Mouse (Mus musculus): ENCODE measurements around the gene Ube2j2. TPM values are rescaled to one million over a fixed set of nuclear protein-coding genes. Genes with fewer than 3 reads are reported as not detected.

Ube2j2 gene
- 158 and 160 TPM in 2 replicates for polyA plus RNA-seq (2016; fragmentation: Nextera tagmentation; extraction: Ambion mirVana)

DNA sequence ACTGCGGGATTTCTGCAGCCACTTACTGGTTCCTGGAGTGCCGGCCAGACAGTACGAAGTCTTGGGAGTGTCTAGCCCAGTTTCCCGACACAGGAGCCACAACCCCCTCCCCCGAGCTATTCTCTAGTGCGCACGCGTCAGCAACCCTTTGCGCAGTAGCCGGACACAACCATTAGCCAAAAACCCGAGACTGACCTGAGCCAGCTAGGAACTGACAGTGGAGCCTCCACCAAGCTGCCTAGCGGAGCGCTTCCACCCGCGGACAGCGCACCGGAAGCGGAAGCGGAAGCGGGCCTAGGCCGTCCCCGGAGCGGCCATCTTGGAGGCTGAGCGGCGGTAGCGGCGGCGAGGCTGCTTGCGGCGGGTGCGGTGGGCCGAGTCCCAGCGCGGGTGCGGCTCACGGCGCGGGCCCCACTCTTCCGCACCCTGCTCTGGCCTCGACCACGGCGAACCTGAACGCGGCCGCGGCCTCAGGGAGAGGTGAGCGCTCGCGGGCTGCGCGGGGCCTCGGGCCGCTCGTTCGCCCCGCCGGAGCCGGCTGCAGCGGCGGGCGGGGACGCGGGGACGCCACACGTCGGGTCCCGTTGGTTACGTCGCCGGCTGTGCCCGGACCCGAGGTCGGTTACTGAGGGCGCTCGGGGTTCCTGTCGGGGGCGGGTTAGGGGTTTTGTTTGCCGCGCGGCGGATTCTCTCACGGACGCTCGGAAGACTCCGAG lies at the start of gene Ube2j2:
TSS of gene Ube2j2 (plus strand) at position 298 of the 716 bp plus-strand sequence.
- H3K36me3 ChIP-seq = peaks cover 9% of the 10 kb centered on the region; the same call in 1 of the 2 replicates
- WGBS = under 1% methylated on average over 84 of the region's 85 CpGs
- peak within 1 kb of the TSS; percentile 71 for H3K27ac ChIP-seq
- H3K27me3 ChIP-seq = no peaks in the 10 kb centered on the region
- peak within 1 kb of the TSS; percentile 94 for H3K9ac ChIP-seq
- peaks cover 16% of the 10 kb centered on the region for H3K4me1 ChIP-seq
- peak within 1 kb of the TSS; percentile 83 for H3K4me2 ChIP-seq (replicated peaks)
- peak; percentile 98 for ATAC-seq (ENCODE audit: insufficient number of reproducible peaks, insufficient read depth, low FRiP score, low TSS enrichment)
- H3K4me3 ChIP-seq = peak within 1 kb of the TSS; percentile 99
- H3K9me3 ChIP-seq = no peaks in the 10 kb centered on the region

GRCm38 (mm10) chr4:155894311-155894881 lies 49.2 kb upstream of the Ube2j2 start:
- Histone ChIP-seq H3K27ac (0 out of 2 replicates have a peak overlapping the region, but pooled peaks have one; percentile 23), H3K36me3 (peaks cover 23% of the 10 kb centered on the region), H3K4me3 (peak overlapping the region; percentile 10), H3K4me1 (peaks cover 34% of the 10 kb centered on the region), H3K27me3 (no peaks in the 10 kb centered on the region), H3K4me2 (replicated peaks) (peak overlapping the region; percentile 96), H3K9ac (peak overlapping the region; percentile 17; the same call in 1 of the 2 replicates), H3K9me3 (no peaks in the 10 kb centered on the region)
- ATAC-seq (ENCODE audit: insufficient number of reproducible peaks, insufficient read depth, low FRiP score, low TSS enrichment) = no peak
- WGBS = 31% methylated on average over 8 of the region's 8 CpGs

GRCm38 (mm10) chr4:155895216-155895615 lies 48.4 kb upstream of the Ube2j2 start:
- no peak overlapping the region for H3K4me2 ChIP-seq (replicated peaks)
- H3K4me3 ChIP-seq = no peak overlapping the region
- no peaks in the 10 kb centered on the region for H3K9me3 ChIP-seq
- H3K27me3 ChIP-seq = no peaks in the 10 kb centered on the region
- 40% methylated on average over 6 of the region's 6 CpGs for WGBS
- peaks cover 27% of the 10 kb centered on the region for H3K36me3 ChIP-seq
- no peak for ATAC-seq (ENCODE audit: insufficient number of reproducible peaks, insufficient read depth, low FRiP score, low TSS enrichment)
- H3K27ac ChIP-seq = no peak overlapping the region
- H3K4me1 ChIP-seq = peaks cover 31% of the 10 kb centered on the region
- no peak overlapping the region for H3K9ac ChIP-seq

- H3K27me3 ChIP-seq = no peaks in the 10 kb centered on the region
- H3K27ac ChIP-seq = no peak overlapping the region
- peaks cover 25% of the 10 kb centered on the region for H3K4me1 ChIP-seq
- H3K4me2 ChIP-seq (replicated peaks) = no peak overlapping the region
- no peak overlapping the region for H3K9ac ChIP-seq
- H3K4me3 ChIP-seq = no peak overlapping the region
- H3K36me3 ChIP-seq = peaks cover 33% of the 10 kb centered on the region
- WGBS = 89% methylated on average over 4 of the region's 4 CpGs
- no peaks in the 10 kb centered on the region for H3K9me3 ChIP-seq
- no peak for ATAC-seq (ENCODE audit: insufficient number of reproducible peaks, insufficient read depth, low FRiP score, low TSS enrichment)
Observed at GRCm38 (mm10) chr4:155895826-155896225, 47.8 kb upstream of the Ube2j2 start.

DNA sequence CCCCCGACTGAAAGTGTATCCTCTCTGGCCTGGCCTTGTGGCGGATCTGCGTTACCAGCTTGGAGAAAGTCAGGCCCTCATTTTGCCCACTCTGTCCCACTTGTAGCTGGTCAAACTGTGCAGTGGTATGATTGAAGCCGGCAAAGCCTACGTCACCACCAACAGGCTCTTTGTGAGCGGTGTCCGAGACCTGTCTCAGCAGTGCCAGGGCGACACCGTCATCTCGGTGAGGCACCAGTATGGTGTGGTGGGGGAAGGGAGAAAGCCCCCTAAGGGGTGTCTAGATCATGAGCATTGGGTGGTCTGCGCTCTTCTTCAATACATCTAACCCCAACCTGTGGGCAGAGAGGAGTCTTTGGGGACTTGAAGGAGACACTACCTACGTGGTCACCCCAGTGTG lies 47.2 kb upstream of the Ube2j2 start:
- no peak overlapping the region for H3K4me3 ChIP-seq
- H3K4me2 ChIP-seq (replicated peaks) = no peak overlapping the region
- no peak for ATAC-seq (ENCODE audit: insufficient number of reproducible peaks, insufficient read depth, low FRiP score, low TSS enrichment)
- no peaks in the 10 kb centered on the region for H3K27me3 ChIP-seq
- H3K27ac ChIP-seq = no peak overlapping the region
- peaks cover 24% of the 10 kb centered on the region for H3K4me1 ChIP-seq
- no peak overlapping the region for H3K9ac ChIP-seq
- no peaks in the 10 kb centered on the region for H3K9me3 ChIP-seq
- WGBS = 97% methylated on average over 12 of the region's 12 CpGs
- peaks cover 40% of the 10 kb centered on the region for H3K36me3 ChIP-seq

DNA sequence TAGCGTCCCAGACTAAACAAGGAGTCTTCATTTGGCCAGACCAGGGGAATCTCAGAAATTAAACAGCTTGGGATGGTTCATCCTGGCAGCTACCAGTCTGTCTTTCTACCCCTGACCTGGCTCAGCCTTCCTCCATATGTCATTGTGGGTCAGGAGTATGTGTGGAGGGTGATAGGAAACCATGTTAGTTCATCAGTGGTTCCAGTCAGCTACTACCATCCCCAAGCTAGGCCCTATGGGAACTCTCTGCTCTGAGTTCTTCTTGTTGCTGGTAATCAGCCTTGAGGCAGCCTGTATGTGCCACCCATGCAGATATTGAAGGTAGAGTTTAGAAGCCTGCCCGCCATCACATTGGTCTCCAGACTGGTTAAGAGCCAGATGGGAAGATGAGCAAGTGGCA lies 45.3 kb upstream of the Ube2j2 start:
- Histone ChIP-seq H3K4me1 (peaks cover 16% of the 10 kb centered on the region), H3K4me3 (no peak overlapping the region), H3K27me3 (no peaks in the 10 kb centered on the region), H3K4me2 (replicated peaks) (no peak overlapping the region), H3K9me3 (no peaks in the 10 kb centered on the region), H3K9ac (no peak overlapping the region), H3K36me3 (peaks cover 58% of the 10 kb centered on the region), H3K27ac (no peak overlapping the region)
- no peak for ATAC-seq (ENCODE audit: insufficient number of reproducible peaks, insufficient read depth, low FRiP score, low TSS enrichment)
- 93% methylated on average over 2 of the region's 2 CpGs for WGBS

DNA sequence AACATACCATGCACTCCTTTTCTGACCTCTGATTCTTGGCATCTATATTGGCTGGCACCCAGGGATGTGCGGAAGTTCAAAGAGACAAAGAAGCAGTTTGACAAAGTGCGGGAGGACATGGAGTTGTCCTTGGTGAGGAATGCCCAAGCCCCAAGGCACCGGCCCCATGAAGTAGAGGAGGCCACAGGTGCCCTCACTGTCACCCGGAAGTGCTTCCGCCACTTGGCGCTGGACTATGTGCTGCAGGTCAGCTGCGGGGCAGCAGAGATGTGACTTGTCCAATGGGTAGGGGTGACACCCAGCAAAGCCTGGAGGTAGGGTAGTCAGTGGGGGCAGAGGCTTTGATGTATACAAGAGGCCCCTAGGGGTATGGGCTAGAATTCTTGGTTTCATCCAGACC lies 44.3 kb upstream of the Ube2j2 start:
- Histone ChIP-seq H3K4me1 (peaks cover 6% of the 10 kb centered on the region), H3K9me3 (no peaks in the 10 kb centered on the region), H3K27ac (no peak overlapping the region), H3K36me3 (peaks cover 69% of the 10 kb centered on the region), H3K9ac (no peak overlapping the region), H3K27me3 (no peaks in the 10 kb centered on the region), H3K4me3 (no peak overlapping the region), H3K4me2 (replicated peaks) (no peak overlapping the region)
- ATAC-seq (ENCODE audit: insufficient number of reproducible peaks, insufficient read depth, low FRiP score, low TSS enrichment) = no peak
- WGBS = 93% methylated on average over 7 of the region's 7 CpGs

GRCm38 (mm10) chr4:155901205-155901604 lies 42.4 kb upstream of the Ube2j2 start:
- Histone ChIP-seq H3K27me3 (no peaks in the 10 kb centered on the region), H3K36me3 (peaks cover 86% of the 10 kb centered on the region), H3K4me2 (replicated peaks) (no peak overlapping the region), H3K9me3 (no peaks in the 10 kb centered on the region), H3K27ac (no peak overlapping the region), H3K9ac (no peak overlapping the region), H3K4me3 (no peak overlapping the region), H3K4me1 (no peaks in the 10 kb centered on the region)
- 94% methylated on average over 3 of the region's 3 CpGs for WGBS
- no peak for ATAC-seq (ENCODE audit: insufficient number of reproducible peaks, insufficient read depth, low FRiP score, low TSS enrichment)

- Histone ChIP-seq H3K36me3 (peaks cover 80% of the 10 kb centered on the region), H3K27ac (no peak overlapping the region), H3K4me1 (no peaks in the 10 kb centered on the region), H3K9ac (no peak overlapping the region), H3K27me3 (no peaks in the 10 kb centered on the region), H3K4me2 (replicated peaks) (no peak overlapping the region), H3K4me3 (no peak overlapping the region), H3K9me3 (no peaks in the 10 kb centered on the region)
- WGBS = 95% methylated on average over 13 of the region's 13 CpGs
- no peak for ATAC-seq (ENCODE audit: insufficient number of reproducible peaks, insufficient read depth, low FRiP score, low TSS enrichment)
Observed at GRCm38 (mm10) chr4:155903246-155903645, 40.4 kb upstream of the Ube2j2 start.

GRCm38 (mm10) chr4:155904318-155905102 lies 39.1 kb upstream of the Ube2j2 start:
- no peak for ATAC-seq (ENCODE audit: insufficient number of reproducible peaks, insufficient read depth, low FRiP score, low TSS enrichment)
- peaks cover 68% of the 10 kb centered on the region for H3K36me3 ChIP-seq
- no peak overlapping the region for H3K9ac ChIP-seq
- H3K27me3 ChIP-seq = no peaks in the 10 kb centered on the region
- no peak overlapping the region for H3K27ac ChIP-seq
- no peaks in the 10 kb centered on the region for H3K4me1 ChIP-seq
- 0 out of 2 replicates have a peak overlapping the region, but pooled peaks have one; percentile 0 for H3K4me3 ChIP-seq
- WGBS = 94% methylated on average over 13 of the region's 13 CpGs
- H3K9me3 ChIP-seq = no peaks in the 10 kb centered on the region
- no peak overlapping the region for H3K4me2 ChIP-seq (replicated peaks)

GRCm38 (mm10) chr4:155905634-155906033 lies 38.0 kb upstream of the Ube2j2 start:
- H3K36me3 ChIP-seq = peaks cover 57% of the 10 kb centered on the region

More at GRCm38 (mm10) chr4:155905634-155906033, 38.0 kb upstream of the Ube2j2 start:
- Histone ChIP-seq H3K27ac (no peak overlapping the region), H3K9ac (no peak overlapping the region), H3K4me3 (no peak overlapping the region), H3K4me1 (no peaks in the 10 kb centered on the region), H3K9me3 (no peaks in the 10 kb centered on the region), H3K4me2 (replicated peaks) (no peak overlapping the region), H3K27me3 (no peaks in the 10 kb centered on the region)
- 87% methylated on average over 13 of the region's 13 CpGs for WGBS
- no peak for ATAC-seq (ENCODE audit: insufficient number of reproducible peaks, insufficient read depth, low FRiP score, low TSS enrichment)

All from embryonic facial prominence, embryonic 12.5 days (tissue).